Mouse (Mus musculus) mesoderm, embryonic 11.5 days (tissue): ENCODE results near the gene Ankrd9.
A peak's percentile ranks its signal among the peaks of the same experiment; 100 is the strongest.

Source experiments
- DNase-seq: peaks from one replicate; pipeline ENCODE4 v3.0.0-alpha.2; 2012; ENCODE audit warnings: low read depth, low spot score

Gene Ankrd9

DNA sequence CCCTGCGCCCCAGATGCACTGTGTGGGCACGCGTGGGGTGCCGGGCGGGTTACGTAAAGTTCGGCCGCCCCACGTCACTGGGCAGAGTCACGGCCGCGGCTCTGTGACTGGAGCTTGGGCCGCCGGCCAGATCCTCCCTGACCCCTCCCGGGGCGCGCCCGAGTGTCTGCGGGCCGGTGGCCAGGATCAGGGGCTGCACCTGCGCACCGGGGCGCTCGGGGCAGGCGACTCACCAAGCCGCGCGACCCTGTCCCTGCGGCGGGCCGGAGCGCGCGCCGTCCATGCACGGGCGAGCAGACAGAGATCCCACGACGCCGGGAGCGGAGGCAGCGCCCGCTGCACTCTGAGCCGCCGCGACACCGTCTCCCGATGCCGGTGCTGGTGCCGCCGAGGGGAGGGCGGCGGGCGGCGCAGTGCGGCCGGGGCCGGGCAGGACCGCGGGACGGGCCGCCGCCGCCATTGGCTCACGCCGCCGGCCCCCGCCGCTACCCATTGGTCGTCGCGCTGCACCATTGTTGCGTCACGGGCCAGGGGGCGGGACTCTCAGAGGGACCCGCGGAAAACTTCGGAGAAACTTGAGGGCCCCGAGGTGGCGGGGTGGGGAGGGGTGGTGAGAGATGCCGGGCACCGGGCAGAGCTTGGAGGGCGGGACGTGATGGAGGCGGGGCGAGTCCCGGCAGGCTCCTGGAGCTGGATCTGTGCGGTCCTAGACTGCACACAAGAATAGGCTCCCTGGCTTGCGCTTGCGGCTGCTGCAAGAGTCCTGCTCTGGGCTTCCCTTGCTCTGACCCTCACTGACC is at the start of gene Ankrd9:
TSS of gene Ankrd9 (minus strand) at position 434 of the 800 bp plus-strand sequence.
- peak; percentile 95 for DNase-seq

GRCm38 (mm10) chr12:111021577-111021976 is 42.7 kb upstream of the Ankrd9 start:
- DNase-seq: no peak

GRCm38 (mm10) chr12:111021138-111021537 is 42.3 kb upstream of the Ankrd9 start:
- peak; percentile 30 for DNase-seq

DNA sequence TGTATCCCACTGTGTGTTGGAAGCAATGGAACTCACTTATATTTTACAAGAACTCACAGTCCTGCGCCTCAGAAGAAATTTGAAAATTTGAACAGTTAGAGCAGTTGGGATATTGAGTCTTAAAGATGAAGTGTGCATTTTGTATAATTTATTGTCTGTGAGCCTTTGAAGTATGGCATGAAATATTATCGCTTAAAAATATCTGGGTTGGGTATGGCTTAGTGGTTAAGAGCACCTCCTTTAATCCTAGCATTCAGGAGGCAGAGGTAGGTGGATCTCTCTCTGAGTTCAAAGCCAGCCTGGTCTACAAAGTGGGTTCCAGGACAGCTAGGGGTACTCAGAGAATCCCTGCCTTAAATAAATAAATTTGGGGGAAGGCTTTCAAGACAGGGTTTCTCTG is 40.2 kb upstream of the Ankrd9 start:
- DNase-seq: no peak

DNA sequence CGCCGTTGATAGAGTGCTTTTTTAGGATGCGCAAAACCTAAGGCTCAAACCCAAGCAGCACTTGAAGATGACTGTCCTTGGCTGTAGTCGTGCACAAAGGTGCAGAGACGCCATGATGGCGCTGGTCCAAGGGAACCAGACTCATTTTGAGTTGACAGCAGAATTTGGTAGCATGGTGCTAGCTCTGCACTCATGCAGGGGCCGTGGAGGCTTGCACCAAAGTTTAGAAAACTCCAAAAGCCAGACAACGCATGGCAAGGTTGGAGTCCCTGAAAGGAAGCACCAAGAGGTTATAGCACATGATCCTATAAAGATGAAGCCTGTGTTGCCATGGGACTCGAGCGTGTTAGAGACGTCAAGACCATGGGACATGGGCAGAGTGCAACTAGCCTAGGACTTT is 39.2 kb upstream of the Ankrd9 start:
- DNase-seq: no peak

GRCm38 (mm10) chr12:111016807-111017206 is 38.0 kb upstream of the Ankrd9 start:
- DNase-seq: no peak

- DNase-seq: no peak
These were observed 30.9 kb upstream of the Ankrd9 start for GRCm38 (mm10) chr12:111009615-111010257.

- DNase-seq: no peak
These were observed 30.0 kb upstream of the Ankrd9 start for GRCm38 (mm10) chr12:111008500-111009490.

- no peak for DNase-seq
These were observed 28.6 kb upstream of the Ankrd9 start for GRCm38 (mm10) chr12:111007134-111008103.

- DNase-seq: no peak
These were observed 27.5 kb upstream of the Ankrd9 start for GRCm38 (mm10) chr12:111006339-111006738.

- DNase-seq: no peak
These were observed 27.0 kb upstream of the Ankrd9 start for GRCm38 (mm10) chr12:111005803-111006202.

DNA sequence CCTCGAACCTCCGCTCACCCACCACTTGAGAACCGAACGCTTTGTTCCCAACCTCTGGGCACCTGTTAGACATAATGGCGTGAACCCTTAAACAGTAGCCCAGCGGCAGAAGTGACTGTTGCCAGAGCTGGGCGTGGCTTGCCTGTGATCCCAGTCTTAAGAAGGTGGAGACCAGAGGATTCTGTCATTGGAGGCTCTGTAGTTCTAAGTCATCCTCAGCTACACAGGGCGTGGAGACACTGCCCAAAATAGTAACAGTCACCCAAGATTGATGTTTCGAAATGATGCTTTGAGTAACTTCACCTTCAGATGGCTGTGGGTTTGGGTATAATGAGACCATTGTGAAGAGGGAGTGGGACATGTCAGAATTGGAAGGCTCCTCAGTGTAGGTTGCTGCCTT is 25.3 kb upstream of the Ankrd9 start:
- DNase-seq: no peak

DNA sequence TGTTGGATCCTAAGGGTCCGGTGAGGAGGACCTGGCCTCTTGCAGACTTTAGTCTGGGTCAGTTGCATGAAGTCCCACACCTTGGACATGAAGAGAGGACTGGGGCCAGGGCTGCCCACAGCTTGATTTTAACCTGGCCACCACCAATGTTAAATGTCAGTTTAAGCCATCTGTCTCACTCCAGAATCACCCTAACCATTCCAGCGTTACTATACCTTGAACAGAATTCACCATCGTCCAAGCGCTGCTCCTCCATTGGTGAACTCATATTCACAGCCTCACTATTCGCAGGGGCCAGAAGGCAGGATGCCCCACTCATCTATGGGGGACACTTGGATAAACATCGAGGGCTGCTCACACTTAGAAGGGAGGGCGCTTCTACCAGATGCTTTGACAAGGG is 22.1 kb upstream of the Ankrd9 start:
- no peak for DNase-seq

GRCm38 (mm10) chr12:110999820-111000219 is 21.0 kb upstream of the Ankrd9 start:
- DNase-seq: no peak

GRCm38 (mm10) chr12:110998092-110998491 is 19.3 kb upstream of the Ankrd9 start:
- DNase-seq: no peak

GRCm38 (mm10) chr12:110994666-110995065 is 15.8 kb upstream of the Ankrd9 start:
- DNase-seq: no peak

GRCm38 (mm10) chr12:110993226-110993625 is 14.4 kb upstream of the Ankrd9 start:
- no peak for DNase-seq

DNA sequence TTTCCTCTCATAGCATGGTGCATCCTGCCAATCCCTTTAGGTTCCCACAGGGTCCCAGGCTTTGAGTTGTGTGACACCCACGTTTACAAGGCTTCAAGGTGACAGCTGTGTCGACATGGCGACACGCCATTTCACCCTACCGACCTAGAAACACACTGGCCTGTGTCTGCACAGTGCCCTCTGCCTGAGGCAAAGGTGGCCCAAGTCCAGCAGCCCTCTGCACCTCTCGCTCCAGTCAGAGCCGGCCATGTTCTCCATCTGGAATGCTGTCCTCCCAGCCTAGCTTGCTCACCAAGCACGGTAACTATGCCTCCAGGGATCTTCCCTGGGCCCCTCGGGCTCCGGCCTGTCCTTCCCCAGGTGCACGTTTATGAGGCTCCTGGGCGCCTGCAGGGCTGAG is 13.9 kb upstream of the Ankrd9 start:
- no peak for DNase-seq

- peak; percentile 89 for DNase-seq
These were observed 13.3 kb upstream of the Ankrd9 start for GRCm38 (mm10) chr12:110992128-110992553.

DNA sequence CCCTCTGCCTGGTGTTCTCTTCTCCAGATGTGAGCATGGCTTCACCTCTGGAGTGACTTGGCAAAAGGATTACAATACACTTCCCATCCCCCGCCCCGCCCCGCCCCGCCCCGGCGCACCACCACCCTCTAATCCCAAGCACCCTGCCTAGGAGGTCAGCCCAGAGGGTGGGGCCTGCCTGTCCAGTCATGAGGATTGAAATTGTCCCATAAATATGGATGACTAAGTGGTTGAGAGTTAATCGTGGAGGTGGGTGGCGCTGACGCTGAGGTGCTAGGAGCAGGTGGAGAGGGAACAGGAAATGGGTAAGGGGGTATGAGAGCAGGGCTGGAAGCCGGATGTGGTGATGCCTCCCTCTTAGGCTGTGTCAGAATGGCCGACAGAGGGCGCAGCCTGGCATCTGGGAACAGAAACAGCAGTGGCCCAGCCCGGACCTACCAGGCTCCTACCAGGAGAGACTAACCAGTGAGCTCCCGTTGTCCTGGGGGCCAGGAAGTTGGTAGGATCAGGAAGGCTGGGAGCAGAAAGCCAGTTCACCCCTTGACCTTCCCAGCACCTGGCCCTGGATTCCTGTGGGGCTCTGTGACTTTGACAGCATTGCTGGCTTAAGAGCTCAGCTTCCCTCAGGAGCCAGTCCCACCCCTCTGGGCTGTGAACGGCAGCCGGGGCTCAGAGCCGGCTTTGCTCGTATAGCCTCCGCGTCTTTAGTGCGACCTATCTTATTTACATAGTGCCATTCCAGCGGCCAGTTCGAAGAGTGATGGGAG is 12.7 kb upstream of the Ankrd9 start:
- peak; percentile 90 for DNase-seq
